Mouse (Mus musculus) CH12.LX (cell line): Measurements from ENCODE around the gene Taar3.

Experiments used
- CTCF ChIP-seq, 2 experiments: IDR thresholded peaks in 1 of 2; conservative IDR thresholded peaks in 1 of 2; 2 replicates each; pipeline ENCODE4 v1.5.1; 2011 to 2012; ENCODE audit warnings: low read depth in 2 of 2, low read length in 2 of 2, improper control_type of control experiment in 1 of 2, inconsistent platforms in 1 of 2, mild to moderate bottlenecking in 1 of 2, moderate library complexity in 1 of 2
- MAZ ChIP-seq: IDR thresholded peaks from 2 replicates; pipeline ENCODE4 v1.6.1; 2012; ENCODE audit warnings: low read depth, mild to moderate bottlenecking, inconsistent platforms, low read length, improper control_type of control experiment, moderate library complexity
- POLR2A ChIP-seq: IDR thresholded peaks from 2 replicates; pipeline ENCODE4 v1.6.1; 2011; ENCODE audit warnings: low read depth, mild to moderate bottlenecking, improper control_type of control experiment, low read length
- ZKSCAN1 ChIP-seq: IDR thresholded peaks from 2 replicates; pipeline ENCODE4 v1.6.1; 2012; ENCODE audit warnings: low read depth, inconsistent platforms, low read length, improper control_type of control experiment, borderline replicate concordance

- TF ChIP-seq POLR2A (no peak), CTCF (conservative IDR thresholded peaks at IDR 0.05 in 1 of 2, IDR thresholded peaks at IDR 0.05 in 1 of 2; ENCODE audit: low read depth in 2 of 2, low read length in 2 of 2) (no peak), ZKSCAN1 (no peak), MAZ (no peak)
These were observed 11.1 kb downstream of the Taar3 start, which contains the start of gene Taar4 for GRCm38 (mm10) chr10:23960444-23960915.
